ENCODE assay signal across 8 mouse cellular contexts in the genomic region with DNA sequence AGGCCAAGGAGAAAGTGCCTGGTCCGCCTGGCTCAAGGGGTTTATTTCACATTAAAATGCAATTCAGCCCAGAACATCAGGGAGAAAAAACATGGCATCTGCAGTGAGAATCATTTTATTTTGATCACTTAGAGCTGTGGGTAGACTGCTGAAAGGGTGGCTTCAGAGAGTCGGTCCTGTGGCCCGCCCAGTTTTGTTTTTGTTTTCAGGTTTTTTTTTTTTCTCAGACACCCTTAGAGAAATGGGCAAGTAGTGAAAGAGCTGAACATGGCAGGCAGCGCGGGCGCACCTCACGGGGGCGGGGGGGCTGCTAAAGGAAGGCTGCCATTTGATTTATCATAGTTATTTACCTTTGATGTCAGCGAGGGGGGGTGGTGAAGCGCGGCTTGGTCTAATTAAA. TPM values are rescaled to one million over a fixed set of nuclear protein-coding genes. Genes with fewer than 3 reads are reported as not detected.
DNase-seq lines count a peak whose midpoint lies in the region; ATAC-seq lines count a peak whose summit lies in the region.

No protein-coding gene starts in this region.

- no peak overlapping the region for H3K27ac ChIP-seq in heart, embryonic 11.5 days (ENCODE audit: low read depth, low read length)
- H3K27ac ChIP-seq in brown adipose tissue, adult 24 weeks (replicated peaks; ENCODE audit: low read depth, low read length) = no peak overlapping the region
- H3K27ac ChIP-seq in hindbrain, embryonic 13.5 days = peak overlapping the region; percentile 74; the same call in 1 of the 2 replicates
- H3K27ac ChIP-seq in midbrain, embryonic 15.5 days = peak overlapping the region; percentile 76

- no peaks in the 10 kb centered on the region for H3K4me1 ChIP-seq in heart, embryonic 11.5 days (ENCODE audit: control insufficient read depth, insufficient read depth, low read length)
- H3K4me1 ChIP-seq in brown adipose tissue, adult 24 weeks (ENCODE audit: control insufficient read depth, insufficient read depth, insufficient read length, low read length) = peaks cover 7% of the 10 kb centered on the region
- no peaks in the 10 kb centered on the region for H3K4me1 ChIP-seq in hindbrain, embryonic 13.5 days (replicated peaks)
- no peaks in the 10 kb centered on the region for H3K4me1 ChIP-seq in midbrain, embryonic 15.5 days

- WGBS in heart, embryonic 11.5 days (ENCODE audit: insufficient replicate concordance) = 11% methylated on average over 11 of the region's 11 CpGs
- WGBS in hindbrain, embryonic 13.5 days = 15% methylated on average over 11 of the region's 11 CpGs
- 18% methylated on average over 11 of the region's 11 CpGs for WGBS in midbrain, embryonic 15.5 days

- peak overlapping the region; percentile 64 for H3K4me2 ChIP-seq in heart, embryonic 11.5 days
- H3K4me2 ChIP-seq in hindbrain, embryonic 13.5 days = peak overlapping the region; percentile 73
- H3K4me2 ChIP-seq in midbrain, embryonic 15.5 days = peak overlapping the region; percentile 71

- ATAC-seq in heart, embryonic 11.5 days (replicated peaks; ENCODE audit: insufficient number of reproducible peaks, low FRiP score, low TSS enrichment) = no peak
- no peak for ATAC-seq in hindbrain, embryonic 13.5 days (ENCODE audit: low FRiP score)
- no peak for ATAC-seq in midbrain, embryonic 15.5 days (replicated peaks)
- no peak for ATAC-seq in monocyte, adult 5-6 weeks (replicated peaks; ENCODE audit: insufficient number of reproducible peaks, low FRiP score, low TSS enrichment, poor library complexity, severe bottlenecking)

- no peaks in the 10 kb centered on the region for H3K36me3 ChIP-seq in heart, embryonic 11.5 days (ENCODE audit: control insufficient read depth, insufficient read depth, low read length)
- H3K36me3 ChIP-seq in hindbrain, embryonic 13.5 days = no peaks in the 10 kb centered on the region
- no peaks in the 10 kb centered on the region for H3K36me3 ChIP-seq in midbrain, embryonic 15.5 days (replicated peaks)

- H3K9ac ChIP-seq in heart, embryonic 11.5 days (ENCODE audit: low read depth, low read length) = no peak overlapping the region
- H3K9ac ChIP-seq in hindbrain, embryonic 13.5 days = peak overlapping the region; percentile 59
- H3K9ac ChIP-seq in midbrain, embryonic 15.5 days = peak overlapping the region; percentile 13

- no peaks in the 10 kb centered on the region for H3K9me3 ChIP-seq in heart, embryonic 11.5 days (replicated peaks; ENCODE audit: control insufficient read depth, low read length)
- H3K9me3 ChIP-seq in hindbrain, embryonic 13.5 days = no peaks in the 10 kb centered on the region
- H3K9me3 ChIP-seq in midbrain, embryonic 15.5 days = no peaks in the 10 kb centered on the region

- peak overlapping the region; percentile 36 for H3K4me3 ChIP-seq in heart, embryonic 11.5 days (ENCODE audit: low read depth, low read length)
- peak overlapping the region; percentile 56 for H3K4me3 ChIP-seq in brown adipose tissue, adult 24 weeks (ENCODE audit: insufficient read depth, low read depth, low read length)
- H3K4me3 ChIP-seq in hindbrain, embryonic 13.5 days = peak overlapping the region; percentile 59
- H3K4me3 ChIP-seq in midbrain, embryonic 15.5 days = peak overlapping the region; percentile 65

- peaks cover 27% of the 10 kb centered on the region for H3K27me3 ChIP-seq in heart, embryonic 11.5 days (ENCODE audit: control insufficient read depth, insufficient read depth, low read length)
- H3K27me3 ChIP-seq in hindbrain, embryonic 13.5 days = peaks cover 3% of the 10 kb centered on the region; the same call in 1 of the 2 replicates
- no peaks in the 10 kb centered on the region for H3K27me3 ChIP-seq in midbrain, embryonic 15.5 days (replicated peaks)

- DNase-seq in heart, adult 8-10 months (ENCODE audit: low spot score) = no peak
- DNase-seq in right cerebral cortex, postnatal 10 days (ENCODE audit: low spot score in 2 of 2) = no peak
- DNase-seq in left cerebral cortex, adult 8-10 months (ENCODE audit: low spot score in 2 of 2) = no peak

RNA-seq across cellular contexts. Expression of gene Pcdh19, which starts 2.0 kb away (rescaled TPM):
- polyA plus RNA-seq in heart, embryonic 11.5 days (2014; fragmentation: Nextera tagmentation; extraction: Ambion mirVana) = 0.21 and 0.39 TPM in 2 replicates
- 10 to 100 TPM in 3 of 4 experiments, 1 to 10 TPM in 1; 8.4 to 13.0 (median 10.4) TPM for total RNA-seq in heart, adult 8-10 months (2022)
- polyA plus RNA-seq in brown adipose tissue, adult 24 weeks (2012; ENCODE audit: insufficient read depth, insufficient read length, missing spikeins) = 1.9 and 3.1 TPM in 2 replicates
- polyA plus RNA-seq in hindbrain, embryonic 13.5 days (2015; fragmentation: Nextera tagmentation; extraction: Ambion mirVana) = 11.0 and 12.2 TPM in 2 replicates
- polyA plus RNA-seq in midbrain, embryonic 15.5 days (2015; fragmentation: Nextera tagmentation; extraction: Ambion mirVana) = 22.9 and 25.1 TPM in 2 replicates
- total RNA-seq in monocyte, adult 5-6 weeks (2017) = not detected in 3 replicates
- total RNA-seq in left cerebral cortex, adult 8-10 months (2022) = 10 to 100 TPM; 24.8 to 35.4 (median 25.8) TPM

Comparison
In these comparisons a context has a peak if more than half of its experiments do, and no peak if none do; other contexts are left out.
1. H3K27ac ChIP-seq: peak in hindbrain, embryonic 13.5 days (single experiment) and midbrain, embryonic 15.5 days (single experiment); none in heart, embryonic 11.5 days (single experiment) and brown adipose tissue, adult 24 weeks (single experiment).
2. Peak in every context shown above with its lines, with median percentiles within 50 percentile points of each other: H3K4me2 ChIP-seq and H3K4me3 ChIP-seq.